Mouse (Mus musculus) embryo, embryonic 10.5 days (tissue): ENCODE results near the gene AC129217.1.
A peak's percentile ranks its signal among the peaks of the same experiment; 100 is the strongest.

Experiments used
- DNase-seq: peaks from one replicate; pipeline ENCODE4 v3.0.0-alpha.2; 2015; ENCODE audit warnings: low spot score

Gene AC129217.1

DNA sequence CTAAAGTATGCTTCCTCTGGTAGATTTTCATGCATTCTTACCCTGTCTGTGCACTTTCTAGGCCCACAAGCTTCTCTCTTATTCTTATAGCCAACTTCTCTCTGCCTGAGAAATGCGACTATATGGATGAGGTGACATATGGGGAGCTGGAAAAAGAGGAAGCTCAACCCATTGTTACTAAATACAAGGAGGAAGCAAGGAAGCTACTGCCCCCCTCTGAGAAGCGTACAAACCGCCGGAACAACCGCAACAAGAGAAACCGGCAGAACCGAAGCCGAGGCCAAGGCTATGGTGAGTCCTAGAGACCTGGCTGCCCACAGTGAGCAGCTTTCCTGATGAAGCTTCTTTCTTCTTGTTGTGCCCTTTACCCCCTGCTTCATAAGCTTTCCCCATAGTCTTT is at the start of gene AC129217.1:
TSS of gene AC129217.1 (plus strand) at position 114 of the 400 bp plus-strand sequence.
- no peak for DNase-seq

DNA sequence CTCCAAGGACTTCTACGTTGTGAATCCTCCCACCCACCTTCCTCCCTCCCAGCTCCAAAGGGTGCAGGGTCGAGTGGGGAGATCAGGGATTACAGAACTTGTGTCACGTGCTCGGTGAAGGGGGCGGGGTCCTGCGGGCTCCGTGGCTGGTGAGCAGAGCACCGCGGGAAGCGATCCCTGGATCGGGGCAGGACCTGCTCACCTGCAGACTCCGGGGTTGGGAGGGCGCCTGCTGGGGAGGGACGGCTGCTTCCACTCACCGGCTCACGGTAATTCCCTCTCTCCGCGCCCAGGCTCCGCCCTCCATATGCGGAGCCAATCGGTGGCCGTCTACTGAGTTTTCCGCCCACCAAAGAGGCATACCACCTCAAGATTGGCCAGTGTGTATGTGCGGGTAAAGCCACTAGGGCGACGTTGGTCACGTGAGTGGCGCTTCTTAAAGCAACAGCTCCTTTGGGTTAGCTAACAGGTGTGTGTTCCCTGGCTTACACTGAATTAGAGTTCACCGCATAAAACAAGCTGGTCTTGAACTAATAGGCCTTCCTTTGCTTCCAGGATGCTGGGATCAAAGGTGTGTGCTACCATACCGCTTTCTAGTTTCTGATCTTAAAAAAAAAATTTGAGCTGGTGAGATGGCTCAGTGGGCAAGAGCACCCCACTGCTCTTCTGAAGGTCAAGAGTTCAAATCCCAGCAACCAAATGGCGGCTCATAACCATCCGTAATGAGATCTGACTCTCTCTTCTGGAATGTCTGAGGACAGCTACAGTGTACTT is 43.4 kb upstream of the AC129217.1 start, which contains the start of gene Taf6l:
TSS of gene Taf6l (minus strand) at position 410 of the 774 bp plus-strand sequence.
- peak; percentile 96 for DNase-seq

DNA sequence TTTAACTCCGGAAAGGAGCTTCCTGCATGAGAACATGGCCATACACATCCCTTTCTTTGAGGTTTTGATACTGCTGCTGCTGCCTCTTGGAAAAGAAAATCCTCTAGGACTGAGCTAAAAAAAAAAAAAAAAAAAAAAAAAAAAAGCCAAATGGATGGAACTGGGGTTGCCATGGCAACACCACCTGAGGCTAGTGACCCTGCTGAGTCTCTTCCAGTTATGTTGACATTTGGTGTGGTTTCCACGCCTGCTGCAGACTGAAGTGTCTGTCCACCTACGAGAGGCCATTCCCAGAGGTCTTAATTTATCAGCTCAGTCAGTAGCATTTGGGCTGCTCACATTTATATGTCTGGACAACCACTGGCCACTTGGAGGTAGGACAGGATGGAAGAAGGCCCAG is 41.1 kb upstream of the AC129217.1 start:
- peak; percentile 57 for DNase-seq

DNA sequence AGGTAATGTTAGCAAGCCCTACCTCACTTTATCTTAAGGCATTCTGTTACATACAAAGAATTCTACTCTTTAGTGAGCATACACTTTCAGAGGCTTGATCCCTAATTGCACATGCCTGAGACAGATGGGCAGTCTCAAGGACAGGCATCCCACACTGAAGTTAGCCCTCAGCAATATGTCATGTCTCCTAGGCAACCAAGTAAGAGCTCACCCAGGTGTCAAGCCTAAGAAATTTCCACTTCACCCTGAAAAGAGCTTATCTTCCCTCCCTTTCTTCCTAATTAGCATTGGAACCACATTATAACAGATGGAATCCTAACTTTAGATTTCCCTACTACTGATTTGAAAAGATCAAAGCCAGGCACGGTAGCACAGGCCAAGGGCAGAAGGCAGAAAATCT is 40.4 kb upstream of the AC129217.1 start:
- no peak for DNase-seq

DNA sequence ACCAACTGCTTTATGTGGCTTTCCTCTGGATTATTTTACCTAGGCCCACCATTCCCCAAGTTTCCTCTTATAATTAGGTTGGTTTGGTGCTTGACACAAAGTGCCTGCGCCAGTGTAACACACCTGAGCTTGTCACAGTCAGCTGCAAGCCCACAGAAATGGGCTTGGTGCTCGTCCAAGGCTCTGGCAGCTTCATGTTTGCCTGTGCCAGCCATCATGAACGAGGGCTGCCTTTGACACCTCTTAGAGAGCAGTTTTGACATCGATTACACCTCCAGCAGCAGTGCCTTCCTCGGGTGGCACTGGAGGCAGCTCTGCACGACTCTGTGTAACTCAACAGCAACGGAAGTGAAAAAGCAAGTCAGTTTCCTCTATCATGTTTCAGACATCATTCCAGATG is 39.4 kb upstream of the AC129217.1 start:
- DNase-seq = no peak

DNA sequence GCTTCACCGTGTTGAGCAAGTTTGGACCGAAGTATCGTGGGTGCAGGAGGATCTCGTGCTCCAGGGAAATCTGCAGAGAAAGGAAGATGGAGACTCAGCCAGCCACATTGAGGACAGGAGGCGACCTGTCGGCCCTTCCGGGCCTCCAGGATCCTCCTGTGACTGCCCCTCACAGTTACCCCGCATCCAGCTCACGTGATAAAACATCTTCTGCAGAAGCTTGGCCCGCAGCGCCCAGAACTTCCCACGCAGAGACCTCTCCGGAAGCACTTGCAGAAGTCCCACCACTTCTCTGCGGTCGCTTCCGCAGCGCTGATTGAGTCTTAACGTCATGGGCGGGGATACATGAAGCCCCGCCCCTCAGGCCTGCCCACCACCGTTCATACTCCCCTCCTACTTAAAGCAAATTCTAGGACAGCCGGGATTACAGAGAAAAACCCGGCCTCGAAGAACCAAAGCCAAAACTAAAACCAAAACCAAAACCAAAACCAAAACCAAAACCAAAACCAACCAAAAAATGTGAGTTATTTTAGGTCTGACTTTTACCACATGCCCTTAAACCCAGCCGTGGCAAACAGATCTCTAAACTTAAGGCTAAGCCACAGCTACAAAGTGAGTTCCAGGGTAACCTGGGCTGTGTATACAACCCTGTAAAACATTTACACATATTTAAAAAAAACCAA is 31.2 kb upstream of the AC129217.1 start, which contains the start of gene Polr2g:
TSS of gene Polr2g (minus strand) at position 314 of the 683 bp plus-strand sequence.
- DNase-seq = peak; percentile 96

DNA sequence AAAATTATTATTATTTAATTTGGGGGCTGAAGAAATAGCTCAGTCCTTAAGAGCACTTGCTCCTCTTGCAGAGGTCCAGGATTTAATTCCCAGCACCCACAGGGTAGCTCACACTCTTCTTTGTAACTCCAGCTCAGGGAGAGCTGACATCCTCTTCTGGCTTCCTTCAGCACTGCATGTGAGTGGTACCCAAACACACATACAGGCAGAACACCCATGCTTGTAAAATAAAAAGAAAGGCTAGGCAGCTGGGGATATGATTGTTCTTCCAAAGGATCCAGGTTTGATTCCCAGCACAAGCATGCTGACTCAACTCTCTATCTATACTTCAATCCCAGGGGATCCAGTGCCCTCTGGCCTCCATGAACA is 30.6 kb upstream of the AC129217.1 start:
- DNase-seq = no peak

DNA sequence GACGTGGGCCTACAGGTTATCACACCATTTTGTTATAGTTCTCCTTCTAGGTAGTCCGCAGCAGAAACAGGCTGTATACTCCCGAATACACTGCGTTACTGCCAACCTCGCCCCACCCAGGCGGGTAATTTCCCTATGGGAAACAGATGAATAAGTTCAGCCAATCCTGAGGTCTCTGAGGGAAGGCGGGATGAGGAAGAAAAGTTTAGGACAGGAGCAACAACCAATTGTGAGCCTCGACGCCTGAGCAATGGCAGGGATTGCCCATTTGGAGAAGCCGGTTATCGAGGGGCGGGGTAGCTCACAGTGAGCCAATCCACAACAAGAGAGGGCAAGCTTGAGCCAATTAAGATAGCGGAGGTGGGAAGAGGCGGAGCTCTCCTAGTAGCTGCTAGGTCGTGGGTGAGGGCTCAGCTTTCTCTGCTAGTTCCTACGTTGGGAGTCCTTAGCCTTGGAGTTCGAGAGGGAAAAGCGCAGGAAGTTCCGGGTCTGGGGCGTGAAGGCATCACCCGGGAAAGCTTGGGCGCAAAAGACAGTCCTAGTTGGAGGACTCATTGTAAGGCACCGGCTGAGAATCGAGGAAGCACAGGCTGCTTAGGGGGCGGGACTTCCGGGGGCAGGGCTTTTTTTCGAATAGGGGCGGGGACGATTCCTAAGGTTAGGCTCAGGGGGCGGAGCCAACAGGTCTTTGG is 27.3 kb upstream of the AC129217.1 start, which contains the start of gene Zbtb3:
TSS of gene Zbtb3 (plus strand) at position 426 of the 692 bp plus-strand sequence.
- peak; percentile 99 for DNase-seq

DNA sequence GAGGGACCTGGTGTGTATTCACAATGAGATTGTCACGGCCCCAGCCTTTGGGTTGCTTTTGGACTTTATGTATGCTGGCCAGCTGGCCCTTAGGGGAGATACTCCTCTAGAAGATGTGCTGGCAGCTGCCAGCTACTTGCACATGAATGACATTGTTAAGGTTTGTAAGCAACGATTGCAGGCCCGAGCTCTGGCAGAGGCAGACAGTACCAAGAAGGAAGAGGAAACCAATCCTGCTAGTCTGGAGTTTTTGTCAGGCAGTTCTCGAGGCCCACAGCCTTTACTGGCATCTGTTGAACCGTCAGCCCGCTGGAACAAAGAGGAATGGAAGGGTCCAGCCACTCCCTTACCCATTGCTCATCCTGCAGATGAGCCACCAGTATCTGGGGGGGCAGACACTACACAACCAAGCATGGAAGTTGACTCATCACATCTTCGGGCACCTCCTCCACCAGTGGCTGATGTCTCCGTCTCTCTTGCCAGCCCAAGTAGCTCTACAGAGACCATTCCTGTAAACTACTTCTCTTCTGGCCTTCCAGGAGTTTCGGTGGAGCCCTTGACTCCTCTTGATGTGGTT is 26.3 kb upstream of the AC129217.1 start:
- DNase-seq = no peak

DNA sequence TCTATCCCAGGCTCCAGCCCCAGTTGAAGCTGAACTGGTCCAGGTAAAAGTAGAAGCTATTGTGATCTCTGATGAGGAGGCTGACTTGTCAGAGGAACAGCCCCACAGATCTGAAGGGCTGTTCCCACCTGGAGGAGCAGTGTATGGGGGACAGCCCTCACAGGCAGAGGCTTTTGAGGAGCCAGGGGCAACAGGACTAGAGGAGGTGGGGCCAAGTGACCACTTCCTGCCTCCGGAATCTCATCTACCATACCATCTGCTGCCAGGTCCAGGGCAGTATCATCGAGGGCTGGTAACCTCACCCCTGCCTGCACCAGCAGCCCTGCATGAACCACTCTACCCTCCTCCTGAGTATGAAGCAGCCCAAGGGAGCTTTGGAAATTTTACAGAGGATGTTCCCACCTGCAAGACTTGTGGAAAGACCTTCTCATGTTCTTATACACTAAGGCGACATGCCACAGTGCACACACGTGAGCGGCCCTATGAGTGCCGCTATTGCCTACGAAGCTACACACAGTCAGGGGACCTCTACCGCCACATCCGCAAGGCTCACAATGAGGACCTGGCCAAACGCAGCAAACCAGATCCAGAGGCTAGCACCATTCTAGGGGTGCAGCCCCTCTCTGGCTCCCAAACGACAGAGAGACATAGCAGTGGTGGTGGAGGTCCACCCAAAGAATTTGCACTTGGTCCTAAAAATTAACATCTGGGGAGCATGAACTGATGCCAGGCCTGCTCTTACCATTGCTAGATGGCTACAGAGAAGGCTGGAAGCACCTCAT is 25.5 kb upstream of the AC129217.1 start:
- DNase-seq = no peak

DNA sequence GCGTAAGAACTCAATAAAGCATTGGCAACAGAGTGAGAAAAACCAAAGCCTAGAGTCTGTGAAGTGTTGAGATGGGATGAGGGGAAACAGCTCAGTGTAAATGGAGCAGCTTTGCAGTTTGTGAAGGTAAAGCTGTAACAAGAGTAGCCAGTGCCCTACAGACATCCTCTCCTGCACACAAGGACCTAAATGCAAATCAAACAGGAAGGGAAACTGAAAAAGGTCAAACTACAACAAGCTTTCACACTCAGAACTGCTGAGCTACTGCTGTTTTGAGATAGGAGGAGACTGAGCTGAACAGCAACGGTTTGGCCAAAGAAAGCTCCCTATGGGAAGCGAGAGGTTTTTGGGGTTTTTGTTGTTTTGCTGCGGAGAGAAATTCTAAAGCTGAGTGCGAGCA is 22.8 kb upstream of the AC129217.1 start:
- DNase-seq = no peak

DNA sequence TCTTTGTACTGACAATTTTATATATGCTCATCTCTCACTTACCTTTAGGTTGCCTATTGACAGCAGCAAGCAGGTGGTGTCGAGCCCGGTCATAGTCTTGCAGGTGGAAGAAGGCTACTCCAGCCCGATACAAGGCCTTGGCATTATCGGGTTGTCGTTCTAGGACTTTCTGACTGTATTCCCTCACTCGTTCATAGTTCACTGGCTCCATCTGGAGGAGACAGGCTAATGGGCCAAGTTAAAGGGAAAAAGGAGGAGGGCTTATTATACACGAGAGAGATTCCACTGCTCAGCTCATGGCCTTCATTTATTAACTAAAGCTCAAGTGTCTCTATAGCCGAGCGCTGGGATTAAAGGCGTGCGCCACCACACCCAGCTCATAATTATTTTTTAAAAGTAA is 13.8 kb upstream of the AC129217.1 start:
- no peak for DNase-seq

DNA sequence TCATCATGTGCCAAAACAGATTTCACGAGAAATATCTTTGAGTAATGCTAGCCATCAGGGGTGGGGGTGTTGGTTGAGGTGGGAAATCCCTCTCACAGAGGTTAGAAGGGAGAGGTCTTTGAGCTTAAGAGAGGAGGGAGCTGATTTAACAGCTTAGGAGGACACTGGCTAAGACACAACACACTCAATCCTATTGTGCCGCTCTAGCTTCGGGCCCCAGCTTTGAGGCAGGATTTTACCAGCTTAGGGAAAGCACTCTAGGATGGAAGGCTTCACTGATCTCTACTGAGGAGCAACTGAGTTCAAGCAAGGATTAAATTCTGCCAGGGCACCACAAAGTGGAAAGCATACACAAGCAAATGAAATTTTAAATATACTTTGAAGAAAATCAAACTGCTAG is 12.6 kb upstream of the AC129217.1 start:
- DNase-seq = peak; percentile 10

DNA sequence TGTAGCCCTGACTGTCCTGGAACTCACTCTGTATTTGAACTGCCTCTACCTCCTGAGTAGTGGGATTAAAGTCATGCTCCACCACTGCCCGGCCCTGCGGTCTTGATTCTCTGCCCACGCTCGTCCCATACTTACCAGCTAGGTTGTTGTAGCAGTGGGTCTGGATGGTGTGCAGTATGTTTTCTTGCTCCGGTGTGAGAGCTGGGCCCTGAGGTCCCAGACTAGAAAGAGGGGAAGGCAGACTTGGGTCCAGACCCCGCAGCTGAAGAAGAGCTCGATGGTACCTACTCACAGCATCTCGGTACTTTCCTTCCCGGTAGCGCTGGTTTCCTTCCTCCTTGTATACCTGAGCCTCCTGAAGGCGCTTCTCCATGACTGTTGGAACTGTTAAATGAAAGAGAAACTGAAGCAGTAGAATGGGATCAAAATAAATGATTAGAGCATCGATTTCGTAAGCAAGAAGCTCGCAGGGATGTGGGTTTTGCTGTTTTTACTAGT is 11.2 kb upstream of the AC129217.1 start:
- no peak for DNase-seq

DNA sequence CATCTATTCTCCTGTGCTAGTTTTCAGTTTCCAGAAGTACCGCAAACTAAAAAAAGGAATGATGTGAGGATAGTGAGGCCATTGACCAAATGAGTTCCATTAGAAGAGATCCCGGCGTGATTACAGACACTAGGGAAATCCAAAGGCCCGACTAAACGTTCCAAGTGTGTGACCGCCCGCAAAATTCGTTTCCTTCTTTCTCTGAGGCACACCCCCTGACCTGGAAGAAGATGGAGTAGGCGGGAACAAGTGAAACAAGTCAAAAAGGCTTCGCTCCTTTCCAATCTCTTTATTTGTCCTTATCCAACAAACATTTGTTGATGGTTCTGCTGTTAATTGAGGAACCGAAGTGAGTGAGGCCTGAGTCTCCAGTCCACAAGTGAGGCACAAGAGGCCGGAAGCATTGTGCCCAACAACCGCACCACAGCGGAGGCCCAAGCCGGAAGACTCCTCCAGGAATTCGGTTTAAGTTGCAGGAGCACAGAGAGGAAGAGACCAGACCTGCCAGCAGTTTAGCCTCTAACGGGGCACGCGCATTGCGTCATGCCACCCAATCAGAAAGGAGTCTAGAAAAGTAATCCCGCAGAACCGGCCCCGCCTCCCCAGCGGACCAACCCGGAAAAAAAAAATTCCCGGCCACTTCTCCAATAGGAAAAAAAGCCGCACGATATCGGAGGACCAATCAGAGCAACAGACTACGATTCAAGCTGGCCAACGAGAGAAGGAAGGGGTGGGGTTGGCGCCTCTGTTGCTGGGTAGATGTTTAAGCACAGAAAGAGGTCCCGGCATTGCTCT is 10.6 kb upstream of the AC129217.1 start, which contains the start of gene Ttc9c:
TSS of gene Ttc9c (minus strand) at position 533 of the 795 bp plus-strand sequence.
- DNase-seq = peak; percentile 100

DNA sequence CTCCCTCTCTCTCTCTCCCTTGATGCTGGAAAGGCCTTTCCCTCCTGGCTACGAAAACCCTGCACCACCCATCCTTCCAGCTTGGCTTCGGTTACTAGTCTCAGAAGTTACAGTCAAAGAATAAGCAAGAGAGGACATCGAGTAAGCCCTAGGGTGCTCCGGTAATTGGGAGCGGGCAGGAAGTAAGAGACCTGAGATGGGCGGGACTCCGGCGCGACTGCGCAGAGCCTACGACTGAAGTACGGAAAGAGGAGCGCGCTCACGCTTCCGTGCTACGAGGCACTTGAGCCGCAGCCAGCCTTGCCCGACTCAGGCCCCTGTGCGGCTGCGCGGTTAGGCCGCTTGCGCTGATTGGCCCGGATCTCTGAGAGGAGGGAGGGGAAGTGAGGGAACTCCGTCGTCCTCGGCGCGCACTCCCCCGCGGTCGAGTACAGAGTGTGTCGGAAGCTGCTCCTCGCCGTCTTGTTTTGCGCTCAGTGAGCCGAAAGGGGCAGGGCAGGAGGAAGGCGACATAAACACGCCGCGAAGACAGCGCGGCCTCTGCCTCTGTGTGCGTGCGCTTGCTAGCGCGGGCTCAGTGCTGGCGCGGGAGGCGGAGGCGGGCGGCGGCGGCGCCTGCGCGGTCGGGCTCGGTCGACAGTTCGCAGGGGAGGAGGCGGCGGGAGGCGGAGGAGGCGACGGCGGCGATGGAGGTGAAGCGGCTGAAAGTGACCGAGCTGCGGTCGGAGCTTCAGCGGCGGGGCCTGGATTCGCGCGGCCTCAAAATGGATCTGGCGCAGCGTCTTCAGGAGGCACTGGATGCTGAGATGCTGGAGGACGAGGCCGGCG is 9.8 kb upstream of the AC129217.1 start, which contains the start of gene Hnrnpul2:
TSS of gene Hnrnpul2 (plus strand) at position 415 of the 828 bp plus-strand sequence.
- peak; percentile 97 for DNase-seq

DNA sequence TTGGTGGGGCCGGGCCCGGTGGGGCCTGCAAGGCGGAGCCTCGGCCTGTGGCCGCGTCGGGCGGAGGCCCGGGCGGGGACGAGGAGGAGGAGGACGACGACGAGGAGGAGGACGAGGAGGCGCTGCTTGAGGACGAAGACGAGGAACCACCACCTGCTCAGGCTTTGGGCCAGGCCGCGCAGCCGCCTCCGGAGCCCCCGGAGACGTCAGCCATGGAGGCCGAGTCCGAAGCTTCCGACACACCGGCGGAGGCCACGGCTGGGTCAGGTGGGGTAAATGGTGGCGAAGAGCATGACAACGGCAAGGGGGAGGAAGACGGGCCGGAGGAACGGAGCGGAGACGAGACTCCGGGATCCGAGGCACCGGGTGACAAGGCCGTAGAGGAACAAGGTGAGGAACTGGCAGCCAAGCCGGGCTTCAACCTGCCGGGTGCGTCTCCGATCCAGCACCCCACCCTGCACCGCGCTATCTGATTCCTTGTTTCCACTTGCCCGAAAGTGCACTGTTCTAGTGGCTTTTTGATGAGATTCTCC is 9.1 kb upstream of the AC129217.1 start:
- peak; percentile 7 for DNase-seq

DNA sequence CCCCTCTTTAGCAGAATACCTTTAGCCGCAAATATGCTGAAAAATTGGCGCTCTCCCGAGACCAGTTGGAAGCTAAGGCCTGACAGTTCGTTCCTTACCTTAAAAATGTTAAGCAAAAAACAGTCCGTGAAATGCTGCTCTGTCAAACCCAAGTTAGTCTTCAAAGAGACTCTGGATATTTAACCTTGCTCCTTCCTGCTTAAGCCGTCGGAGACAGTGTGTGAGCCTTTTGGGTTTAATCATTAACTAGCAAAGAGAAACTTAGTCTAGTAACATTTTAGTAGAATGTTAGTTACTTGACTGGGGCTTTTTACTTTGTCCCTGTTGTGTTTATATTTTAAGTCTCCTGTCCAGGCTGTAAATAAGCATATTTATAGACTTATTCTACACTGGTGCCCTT is 8.4 kb upstream of the AC129217.1 start:
- DNase-seq = no peak

DNA sequence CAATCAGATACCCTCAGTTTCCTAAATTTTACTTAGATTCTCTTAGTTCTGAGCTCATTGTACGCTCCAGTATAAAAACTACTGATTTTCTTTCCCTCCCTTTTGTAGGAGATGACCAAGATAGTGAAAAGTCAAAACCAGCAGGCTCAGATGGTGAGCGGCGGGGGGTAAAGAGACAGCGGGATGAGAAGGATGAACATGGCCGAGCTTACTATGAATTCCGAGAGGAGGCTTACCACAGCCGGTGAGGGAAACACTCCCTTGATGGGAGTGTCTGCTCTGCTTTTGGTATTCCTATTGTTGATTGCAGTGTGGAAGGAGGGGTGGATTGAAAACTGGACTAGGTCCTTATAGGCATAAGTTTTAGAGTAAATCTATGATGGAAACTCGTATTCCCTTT is 6.9 kb upstream of the AC129217.1 start:
- no peak for DNase-seq
